Mouse (Mus musculus): ENCODE data around the gene Nrxn2. TPM values are rescaled to one million over a fixed set of nuclear protein-coding genes. Genes with fewer than 3 reads are reported as not detected.

The Nrxn2 gene
- total and polyA plus RNA-seq, 3 experiments, result 0.20 to 0.71 (median 0.30) TPM

GRCm38 (mm10) chr19:6498350-6499131, 80.0 kb downstream of the Nrxn2 start:
- no peak for TF ChIP-seq CHD1 (IDR thresholded peaks at IDR 0.05; ENCODE audit: low read depth, low read length)
- dilution Hi-C loops (cut with MboI; ENCODE audit: extremely low pct_ligation_motif_present, extremely low pct_unique_long_range_greater_than_20kb, low sequenced_read_pairs) (no loop called here), in situ Hi-C loops (cut with MboI; ENCODE audit: low pct_ligation_motif_present, low pct_unique_long_range_greater_than_20kb, low sequenced_read_pairs) (no loop called here)
- no peaks in the 10 kb centered on the region for H3K79me2 ChIP-seq (replicated peaks; ENCODE audit: control insufficient read depth, extremely low read depth, insufficient read depth, poor library complexity, severe bottlenecking)
- no peak overlapping the region for H3K9ac ChIP-seq (ENCODE audit: insufficient read depth, low read depth)
- no peak overlapping the region for H3K4me2 ChIP-seq (ENCODE audit: insufficient read depth, low read depth, poor library complexity, severe bottlenecking)
- H3K9me3 ChIP-seq (replicated peaks; ENCODE audit: low read length), result no peaks in the 10 kb centered on the region
- H3K27ac ChIP-seq (ENCODE audit: insufficient read depth, low read depth), result no peak overlapping the region
- DNase-seq (ENCODE audit: extremely low read depth), result no peak
- no peaks in the 10 kb centered on the region for H3K36me3 ChIP-seq (replicated peaks in 1 of 2; ENCODE audit: control insufficient read depth in 1 of 2, insufficient read depth in 1 of 2, low read length in 1 of 2)
- peaks cover 92% of the 10 kb centered on the region for H3K27me3 ChIP-seq (replicated peaks)
- H3K4me1 ChIP-seq (ENCODE audit: control insufficient read depth in 1 of 2, insufficient read depth in 2 of 2), result peaks cover 0 to 5% of the 10 kb centered on the region in 2 experiments; a peak in 3 of 4 replicates
- H3K4me3 ChIP-seq (replicated peaks in 1 of 3; ENCODE audit: low read depth in 2 of 3, low read length in 2 of 3, poor library complexity in 1 of 3), result no peak overlapping the region

GRCm38 (mm10) chr19:6499860-6500635, 81.5 kb downstream of the Nrxn2 start:
- dilution Hi-C loops (cut with MboI; ENCODE audit: extremely low pct_ligation_motif_present, extremely low pct_unique_long_range_greater_than_20kb, low sequenced_read_pairs) (no loop called here), in situ Hi-C loops (cut with MboI; ENCODE audit: low pct_ligation_motif_present, low pct_unique_long_range_greater_than_20kb, low sequenced_read_pairs) (no loop called here)
- H3K4me3 ChIP-seq (replicated peaks in 1 of 3; ENCODE audit: low read depth in 2 of 3, low read length in 2 of 3, poor library complexity in 1 of 3), result no peak overlapping the region
- peaks cover 96% of the 10 kb centered on the region for H3K27me3 ChIP-seq (replicated peaks)
- no peaks in the 10 kb centered on the region for H3K36me3 ChIP-seq (replicated peaks in 1 of 2; ENCODE audit: control insufficient read depth in 1 of 2, insufficient read depth in 1 of 2, low read length in 1 of 2)
- H3K27ac ChIP-seq (ENCODE audit: insufficient read depth, low read depth), result no peak overlapping the region
- H3K4me1 ChIP-seq (ENCODE audit: control insufficient read depth in 1 of 2, insufficient read depth in 2 of 2), result peaks cover 0 to 5% of the 10 kb centered on the region in 2 experiments; a peak in 3 of 4 replicates
- no peak overlapping the region for H3K4me2 ChIP-seq (ENCODE audit: insufficient read depth, low read depth, poor library complexity, severe bottlenecking)
- TF ChIP-seq MAX (IDR thresholded peaks at IDR 0.05; ENCODE audit: low read length) (no peak), BHLHE40 (IDR thresholded peaks at IDR 0.05; ENCODE audit: low read depth, low read length) (no peak), POLR2A (IDR thresholded peaks at IDR 0.05; ENCODE audit: low read depth, low read length) (no peak), CHD2 (IDR thresholded peaks at IDR 0.05; ENCODE audit: low read length) (no peak), NELFE (IDR thresholded peaks at IDR 0.05; ENCODE audit: low read depth, low read length) (no peak), KAT2A (IDR thresholded peaks at IDR 0.05; ENCODE audit: insufficient replicate concordance, low read length) (no peak), JUN (IDR thresholded peaks at IDR 0.05; ENCODE audit: insufficient read depth, low read depth, low read length) (no peak), ETS1 (conservative IDR thresholded peaks at IDR 0.05; ENCODE audit: low read depth, low read length) (no peak), USF2 (conservative IDR thresholded peaks at IDR 0.05; ENCODE audit: low read depth, low read length) (no peak), ZNF384 (IDR thresholded peaks at IDR 0.05; ENCODE audit: low read depth, low read length) (no peak), ZKSCAN1 (IDR thresholded peaks at IDR 0.05; ENCODE audit: borderline replicate concordance, low read depth, low read length) (no peak), MXI1 (IDR thresholded peaks at IDR 0.05; ENCODE audit: low read depth, low read length) (no peak), RAD21 (IDR thresholded peaks at IDR 0.05; ENCODE audit: low read depth, low read length) (no peak), USF1 (IDR thresholded peaks at IDR 0.05; ENCODE audit: low read depth, low read length) (no peak), SMC3 (IDR thresholded peaks at IDR 0.05; ENCODE audit: low read depth, low read length) (no peak)
- H3K79me2 ChIP-seq (replicated peaks; ENCODE audit: control insufficient read depth, extremely low read depth, insufficient read depth, poor library complexity, severe bottlenecking), result no peaks in the 10 kb centered on the region
- H3K9me3 ChIP-seq (replicated peaks; ENCODE audit: low read length), result no peaks in the 10 kb centered on the region
- DNase-seq (ENCODE audit: extremely low read depth), result no peak
- no peak overlapping the region for H3K9ac ChIP-seq (ENCODE audit: insufficient read depth, low read depth)

All from CH12.LX (cell line).